Mouse (Mus musculus) testis, adult 2 months (tissue): Measurements from ENCODE around the gene Rpl38.

Experiments used
- CTCF ChIP-seq: fragments of 200-500 bp; IDR thresholded peaks from 2 replicates; pipeline ENCODE4 v1.5.1; 2012; ENCODE audit warnings: low read depth, mild to moderate bottlenecking, inconsistent platforms, low read length, moderate library complexity; ENCODE audit not compliant: control insufficient read depth, insufficient read depth, insufficient replicate concordance
- POLR2A ChIP-seq: fragments of 200-500 bp; IDR thresholded peaks from 2 replicates; pipeline ENCODE4 v1.6.1; 2012; ENCODE audit warnings: low read depth, mild to moderate bottlenecking, inconsistent platforms, low read length, moderate library complexity; ENCODE audit not compliant: control insufficient read depth

- TF ChIP-seq POLR2A = no peak
- no peak for TF ChIP-seq CTCF
These were observed 2.9 kb upstream of the Rpl38 start for GRCm38 (mm10) chr11:114665463-114665862.
